Mouse (Mus musculus): ENCODE results near the gene Antxr1.

Antxr1 gene

GRCm38 (mm10) chr6:87133520-87133919, 202.1 kb downstream of the Antxr1 start:
- DNase-seq: no peak

- DNase-seq: no peak
Measured at GRCm38 (mm10) chr6:87131078-87131477, 204.5 kb downstream of the Antxr1 start.

GRCm38 (mm10) chr6:87130628-87131027, 205.0 kb downstream of the Antxr1 start:
- no peak for DNase-seq

GRCm38 (mm10) chr6:87129861-87130260, 205.8 kb downstream of the Antxr1 start:
- DNase-seq: no peak

- DNase-seq: no peak
Measured at GRCm38 (mm10) chr6:87127049-87127753, 208.4 kb downstream of the Antxr1 start.

GRCm38 (mm10) chr6:87123973-87124372, 211.6 kb downstream of the Antxr1 start:
- DNase-seq: no peak

- no peak for DNase-seq
Measured at GRCm38 (mm10) chr6:87123406-87123805, 212.2 kb downstream of the Antxr1 start.

- no peak for DNase-seq
Measured at GRCm38 (mm10) chr6:87121961-87122360, 213.7 kb downstream of the Antxr1 start.

- DNase-seq: no peak
Measured at GRCm38 (mm10) chr6:87120661-87121060, 215.0 kb downstream of the Antxr1 start.

GRCm38 (mm10) chr6:87119975-87120374, 215.6 kb downstream of the Antxr1 start:
- DNase-seq: no peak

GRCm38 (mm10) chr6:87119066-87119837, 216.4 kb downstream of the Antxr1 start:
- DNase-seq: peak in 1 of 2 experiments; percentile 33

- DNase-seq: no peak
Measured at GRCm38 (mm10) chr6:87116596-87116995, 219.0 kb downstream of the Antxr1 start.

GRCm38 (mm10) chr6:87115981-87116380, 219.6 kb downstream of the Antxr1 start:
- no peak for DNase-seq

GRCm38 (mm10) chr6:87112125-87112524, 223.5 kb downstream of the Antxr1 start:
- DNase-seq: no peak

- DNase-seq: no peak
Measured at GRCm38 (mm10) chr6:87111493-87111892, 224.1 kb downstream of the Antxr1 start.

- DNase-seq: no peak
Measured at GRCm38 (mm10) chr6:87104123-87104796, 231.4 kb downstream of the Antxr1 start, which contains the start of gene D6Ertd527e. TSS of gene D6Ertd527e (plus strand) at chr6:87104746.

- DNase-seq: no peak
Measured at GRCm38 (mm10) chr6:87103314-87103713, 232.3 kb downstream of the Antxr1 start.

- peak in 1 of 2 experiments; percentile 43 for DNase-seq
Measured at GRCm38 (mm10) chr6:87102421-87102911, 233.2 kb downstream of the Antxr1 start.

GRCm38 (mm10) chr6:87101955-87102353, 233.7 kb downstream of the Antxr1 start:
- DNase-seq: peak in 1 of 2 experiments; percentile 29

- peak; percentile 94 to 95 for DNase-seq
Measured at GRCm38 (mm10) chr6:87101281-87101954, 234.2 kb downstream of the Antxr1 start.

- no peak for DNase-seq
Measured at GRCm38 (mm10) chr6:87100297-87101020, 235.2 kb downstream of the Antxr1 start.
